Mouse (Mus musculus) kidney, adult 11 months (tissue): ENCODE data around the gene Gm3543.
"Not testable (repeated sequence)": the region's sequence is repeated elsewhere in the genome, so short reads cannot be mapped to it uniquely, and the experiment has no call there.

Source experiments
- DNase-seq: peaks from one replicate; pipeline ENCODE4 v3.0.0; 2022

Gm3543 gene

DNA sequence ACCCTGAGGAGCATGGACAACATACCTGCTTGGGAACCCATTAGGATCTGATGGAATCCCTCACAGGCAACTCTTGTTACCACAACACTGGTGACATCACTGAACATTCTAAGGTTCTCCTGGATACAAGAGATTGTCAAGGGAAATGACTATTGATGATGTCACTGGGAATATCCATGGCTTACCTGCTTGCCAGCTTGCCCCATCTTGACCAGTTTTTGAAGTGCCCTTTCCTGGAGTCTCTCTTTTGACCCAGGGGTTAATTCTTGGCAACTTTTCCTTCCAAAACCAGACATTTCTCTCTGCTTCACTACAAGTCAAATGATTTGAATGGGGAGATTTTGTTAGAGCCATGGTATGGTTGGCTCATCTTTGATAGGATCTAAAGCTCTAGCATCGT lies at the start of gene Gm3543:
TSS of gene Gm3543 (minus strand) at position 101 of the 400 bp plus-strand sequence.
- not testable (repeated sequence) for DNase-seq

DNA sequence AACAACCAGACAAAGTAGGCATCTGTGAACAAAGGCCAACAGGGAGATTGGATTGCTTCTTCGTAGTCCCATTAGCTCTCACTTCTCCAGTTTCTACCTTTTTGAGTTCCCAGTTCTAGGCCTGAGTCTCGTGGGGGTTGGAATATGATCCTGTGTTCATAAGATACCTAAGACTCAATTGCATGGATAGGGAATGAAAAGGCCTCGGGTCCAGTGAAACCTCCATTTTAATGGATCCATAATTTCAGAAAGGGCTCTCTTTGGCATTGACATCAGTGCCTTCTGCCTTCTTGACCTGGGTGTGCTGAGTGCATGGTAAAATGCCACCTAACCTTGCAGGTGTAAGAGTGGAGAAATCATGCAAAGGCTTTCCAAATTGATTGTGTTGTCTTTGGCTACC lies 14.5 kb downstream of the Gm3543 start:
- DNase-seq: not testable (repeated sequence)

DNA sequence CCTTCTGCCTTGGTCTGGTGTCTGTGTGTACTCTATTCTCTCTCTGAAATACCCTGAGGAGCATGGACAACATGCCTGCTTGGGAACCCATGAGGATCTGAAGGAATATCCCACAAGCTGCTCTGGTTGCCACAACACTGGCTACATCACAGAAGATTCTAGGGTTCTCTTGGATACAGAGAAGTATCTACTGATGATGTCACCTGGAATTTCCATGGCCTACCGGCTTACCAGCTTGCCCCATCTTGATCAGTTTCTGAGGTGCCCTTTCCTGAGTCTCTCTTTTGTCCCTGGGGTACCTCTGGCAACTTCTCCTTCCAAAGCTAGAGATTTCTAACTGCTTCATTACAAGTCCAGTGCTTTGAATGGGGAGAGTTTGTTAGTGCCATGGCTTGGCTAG lies 15.3 kb downstream of the Gm3543 start, which contains the start of gene Gm6401:
TSS of gene Gm6401 (minus strand) at position 101 of the 400 bp plus-strand sequence.
- DNase-seq: not testable (repeated sequence)

DNA sequence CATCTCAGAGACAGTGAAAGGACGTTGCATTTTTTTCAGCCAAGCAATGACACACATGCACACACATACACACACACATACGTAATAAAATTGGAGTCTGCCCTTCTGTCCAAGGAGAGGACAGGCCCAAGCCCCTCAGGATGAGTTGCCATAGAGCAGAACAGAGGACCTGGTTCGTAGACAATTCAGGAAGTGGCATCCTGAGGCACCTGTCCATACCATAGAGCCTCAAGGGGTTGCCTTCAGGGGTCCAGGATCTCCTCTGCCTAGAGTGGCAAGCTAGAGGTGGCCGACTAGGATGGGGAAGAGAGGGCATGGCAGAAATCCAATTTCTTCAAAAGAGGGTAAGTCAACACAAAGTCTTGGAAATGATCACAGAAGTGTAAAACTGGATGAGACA lies 19.0 kb downstream of the Gm3543 start:
- DNase-seq: not testable (repeated sequence)

- not testable (repeated sequence) for DNase-seq
Measured at GRCm38 (mm10) chr14:41943695-41944094, 39.4 kb downstream of the Gm3543 start, which contains the start of gene 1700024B05Rik. 1700024B05Rik (plus strand) TSS chr14:41943995.
